Mouse (Mus musculus) 3134 (cell line): Measurements from ENCODE around the gene Nebl.

Experiments used
- DNase-seq: peaks from one replicate; pipeline ENCODE4 v3.0.0-alpha.2; 2011; ENCODE audit warnings: low spot score; ENCODE audit not compliant: insufficient read length; ENCODE audit errors: extremely low read depth

Gene Nebl

GRCm38 (mm10) chr2:17524205-17524978 lies 206.9 kb downstream of the Nebl start:
- DNase-seq, result no peak

- DNase-seq, result no peak
Observed at GRCm38 (mm10) chr2:17523791-17524190, 207.5 kb downstream of the Nebl start.

DNA sequence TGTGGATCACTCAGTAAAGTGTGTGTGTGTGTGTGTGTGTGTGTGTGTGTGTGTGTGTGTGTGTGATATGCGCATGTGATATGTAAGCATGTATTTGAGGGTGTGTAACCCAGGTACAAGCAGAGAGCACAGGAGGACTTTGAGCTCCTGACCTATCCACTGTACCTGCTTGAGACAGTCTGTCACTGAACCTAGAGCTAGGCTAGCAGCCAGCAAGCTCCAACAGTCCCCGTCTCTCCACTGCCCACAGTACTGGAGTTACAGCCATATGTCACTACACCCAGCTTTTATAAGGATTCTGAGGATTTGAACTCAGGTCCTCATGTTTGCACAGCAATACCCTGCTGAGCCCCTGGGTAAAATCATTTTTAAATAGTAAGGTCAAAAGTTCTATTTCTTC lies 215.6 kb downstream of the Nebl start:
- no peak for DNase-seq

GRCm38 (mm10) chr2:17514765-17515164 lies 216.5 kb downstream of the Nebl start:
- no peak for DNase-seq

- DNase-seq, result no peak
Observed at GRCm38 (mm10) chr2:17509942-17510341, 221.3 kb downstream of the Nebl start.

- no peak for DNase-seq
Observed at GRCm38 (mm10) chr2:17507362-17507761, 223.9 kb downstream of the Nebl start.

DNA sequence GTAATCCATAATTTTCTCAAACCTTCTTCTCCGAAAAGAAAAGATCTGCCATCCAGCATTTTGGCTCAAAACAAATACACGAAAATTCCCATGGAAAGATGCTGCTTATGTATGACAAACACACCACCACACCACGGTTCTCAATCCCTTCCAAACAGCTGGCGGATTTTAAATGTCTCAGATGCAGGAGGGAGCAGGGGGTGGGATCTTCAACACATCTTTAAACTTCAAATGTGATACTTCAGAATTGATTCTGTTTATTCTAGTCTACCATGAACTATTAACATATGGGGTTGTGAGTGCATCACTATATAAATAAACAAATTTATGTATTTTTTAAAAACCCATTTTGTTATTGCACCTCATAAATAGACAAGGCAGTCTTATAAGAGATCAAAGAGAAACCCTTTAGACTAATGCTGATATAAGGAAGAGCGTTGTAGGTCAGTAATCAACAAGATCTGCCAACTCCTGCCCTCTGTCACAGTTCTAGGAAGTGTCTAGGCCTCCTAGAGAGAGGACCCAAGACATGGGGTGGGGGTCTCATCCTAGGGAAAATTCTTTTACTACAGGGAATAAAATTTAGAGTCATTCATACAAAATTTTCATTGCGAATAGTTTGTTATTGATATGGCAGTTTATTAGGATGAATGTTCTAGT lies 227.0 kb downstream of the Nebl start:
- no peak for DNase-seq

GRCm38 (mm10) chr2:17501075-17501474 lies 230.2 kb downstream of the Nebl start:
- DNase-seq, result no peak

- no peak for DNase-seq
Observed at GRCm38 (mm10) chr2:17465517-17466174, 265.6 kb downstream of the Nebl start.

DNA sequence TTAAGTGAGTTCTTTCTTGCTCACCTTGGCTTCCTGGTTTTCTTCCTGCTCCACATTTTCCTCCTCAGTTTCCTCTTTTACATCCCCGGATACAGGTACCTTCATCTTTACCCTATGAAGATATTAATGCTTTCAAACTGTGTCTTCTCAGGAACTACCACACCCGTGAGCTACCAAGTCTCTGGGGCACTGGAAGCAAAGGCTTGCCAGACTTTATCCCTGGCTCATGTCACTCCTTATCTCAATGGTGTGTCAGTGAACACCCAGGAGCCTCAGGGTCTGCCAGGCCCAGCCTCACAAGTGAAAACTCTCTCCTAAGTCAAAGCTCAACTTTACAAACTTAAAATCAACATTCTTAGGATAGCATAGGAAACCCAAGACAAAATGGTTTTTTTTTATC lies 270.8 kb downstream of the Nebl start:
- DNase-seq, result no peak

GRCm38 (mm10) chr2:17453676-17454075 lies 277.6 kb downstream of the Nebl start:
- DNase-seq, result no peak

DNA sequence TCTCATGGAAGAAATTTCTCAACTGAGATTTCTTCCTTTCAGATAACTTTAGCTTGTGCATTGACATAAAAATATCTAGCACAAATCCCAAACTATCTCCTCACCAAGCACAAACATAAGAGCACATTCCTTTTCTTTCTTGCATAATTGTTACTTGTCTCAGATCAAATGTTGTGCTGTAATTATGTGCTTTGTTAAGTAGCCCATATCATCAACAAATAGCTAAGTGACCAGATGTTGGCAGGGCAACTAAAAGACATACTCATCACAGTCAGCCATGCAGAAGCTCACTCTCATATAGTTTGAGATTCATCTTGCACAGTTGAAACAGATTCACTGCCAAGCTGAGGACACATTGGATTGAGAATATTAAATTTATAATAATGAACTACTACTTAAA lies 282.9 kb downstream of the Nebl start:
- DNase-seq, result no peak

- no peak for DNase-seq
Observed at GRCm38 (mm10) chr2:17443581-17443980, 287.7 kb downstream of the Nebl start.

GRCm38 (mm10) chr2:17438317-17438716 lies 292.9 kb downstream of the Nebl start:
- DNase-seq, result no peak

GRCm38 (mm10) chr2:17436739-17437440 lies 294.4 kb downstream of the Nebl start:
- DNase-seq, result no peak

GRCm38 (mm10) chr2:17435217-17435616 lies 296.0 kb downstream of the Nebl start:
- no peak for DNase-seq

GRCm38 (mm10) chr2:17429028-17429427 lies 302.2 kb downstream of the Nebl start:
- no peak for DNase-seq

- DNase-seq, result no peak
Observed at GRCm38 (mm10) chr2:17428156-17428555, 303.1 kb downstream of the Nebl start.

- no peak for DNase-seq
Observed at GRCm38 (mm10) chr2:17422967-17423366, 308.3 kb downstream of the Nebl start.

DNA sequence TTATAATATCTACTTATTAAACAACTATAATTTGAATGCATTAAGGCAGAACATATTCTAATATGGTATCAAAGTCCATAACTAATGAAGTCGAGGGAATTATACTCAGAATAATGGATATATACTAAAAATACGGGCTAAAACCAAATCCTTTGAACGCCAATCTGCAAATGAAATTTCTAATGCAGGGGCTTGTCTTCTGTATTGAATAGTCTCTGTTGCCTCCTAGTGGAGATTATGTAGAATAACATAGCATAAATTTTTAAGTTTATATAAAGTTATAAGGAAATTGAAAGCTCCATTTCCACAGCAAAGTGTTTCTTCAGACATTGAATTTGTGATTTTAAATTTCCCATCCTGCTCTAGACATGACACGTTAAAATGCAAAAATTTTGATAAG lies 315.9 kb downstream of the Nebl start:
- no peak for DNase-seq

- no peak for DNase-seq
Observed at GRCm38 (mm10) chr2:17414324-17414723, 316.9 kb downstream of the Nebl start.
